Mouse (Mus musculus): ENCODE data around the gene Timp3.

GRCm38 (mm10) chr10:86380626-86381025 lies 80.5 kb downstream of the Timp3 start:
- TF ChIP-seq POLR2A (IDR thresholded peaks at IDR 0.05; ENCODE audit: insufficient read depth, low read depth, low read length) (no peak), EP300 (IDR thresholded peaks at IDR 0.05; ENCODE audit: insufficient read depth, low read depth, low read length) (no peak), CTCF (IDR thresholded peaks at IDR 0.05) (no peak)

All from heart, adult 2 months (tissue).